Mouse (Mus musculus): Measurements from ENCODE around the gene Lrit3.
A peak's percentile ranks its signal among the peaks of the same experiment; 100 is the strongest.
"Not testable (repeated sequence)": the region's sequence is repeated elsewhere in the genome, so short reads cannot be mapped to it uniquely, and the experiment has no call there.

Gene Lrit3

GRCm38 (mm10) chr3:129766971-129767794 is 36.6 kb downstream of the Lrit3 start:
- no peak for DNase-seq

GRCm38 (mm10) chr3:129766106-129766505 is 37.7 kb downstream of the Lrit3 start:
- no peak for DNase-seq

DNA sequence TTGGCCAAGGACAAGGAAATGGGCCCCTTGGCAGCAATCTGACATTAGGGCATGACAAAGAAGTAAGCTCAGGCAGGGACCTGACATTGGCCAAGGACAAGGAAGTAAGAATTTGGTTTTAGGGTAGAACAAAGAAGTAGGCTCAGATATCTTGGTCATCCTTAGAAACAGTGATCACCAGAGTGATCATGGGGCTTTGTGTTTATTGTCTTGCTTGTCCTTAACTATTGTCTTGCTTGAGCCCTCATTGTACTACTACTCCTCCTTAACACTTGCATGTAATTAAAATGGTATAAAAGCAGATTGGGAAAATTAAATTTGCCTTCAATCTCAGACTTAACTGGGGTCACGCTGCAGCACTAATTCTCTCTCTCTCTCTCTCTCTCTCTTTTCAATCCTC is 46.2 kb downstream of the Lrit3 start:
- DNase-seq: not testable (repeated sequence)

- peak; percentile 10 for DNase-seq
Observed at GRCm38 (mm10) chr3:129754650-129755604, 48.9 kb downstream of the Lrit3 start, which contains the start of gene Egf. Egf (minus strand) TSS chr3:129755316.

DNA sequence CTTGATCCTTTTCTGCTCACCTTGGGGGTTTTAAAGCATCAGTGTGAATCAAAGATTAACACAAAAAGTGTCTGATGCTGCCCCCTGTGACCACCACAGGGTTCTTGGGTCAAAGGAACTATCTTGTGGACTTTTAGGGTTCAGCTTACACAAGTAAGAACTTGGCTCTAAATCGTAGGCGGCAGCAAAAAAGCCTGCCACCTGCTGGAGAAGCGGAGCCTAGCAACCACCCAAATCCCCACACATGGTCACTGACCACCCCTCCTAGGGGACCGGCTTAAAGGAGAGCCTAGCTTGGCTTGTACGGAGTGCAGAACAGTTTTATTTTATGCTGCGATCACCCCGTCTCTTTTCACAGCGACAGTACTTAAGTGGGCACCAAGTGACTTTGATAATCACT is 59.0 kb downstream of the Lrit3 start:
- peak; percentile 18 for DNase-seq

GRCm38 (mm10) chr3:129742781-129743180 is 61.0 kb downstream of the Lrit3 start:
- DNase-seq: no peak

GRCm38 (mm10) chr3:129738291-129739183 is 65.3 kb downstream of the Lrit3 start:
- DNase-seq: no peak

All from right cerebral cortex, postnatal 14 days (tissue).